Mouse (Mus musculus): Measurements from ENCODE around the gene Hvcn1. TPM values are rescaled to one million over a fixed set of nuclear protein-coding genes. Genes with fewer than 3 reads are reported as not detected.

The Hvcn1 gene
- polyA plus RNA-seq, 1 experiment from 2014 or later, result 4.6 TPM

GRCm38 (mm10) chr5:122221085-122221484 lies 14.5 kb downstream of the Hvcn1 start:
- H3K9ac ChIP-seq, result no peak overlapping the region
- no peak overlapping the region for H3K4me2 ChIP-seq
- H3K9me3 ChIP-seq (replicated peaks), result no peaks in the 10 kb centered on the region
- peaks cover 19% of the 10 kb centered on the region for H3K4me1 ChIP-seq (replicated peaks)
- no peaks in the 10 kb centered on the region for H3K36me3 ChIP-seq (replicated peaks)
- no peak for ATAC-seq (ENCODE audit: insufficient read depth)
- no peak overlapping the region for H3K27ac ChIP-seq (replicated peaks)
- H3K4me3 ChIP-seq (replicated peaks), result no peak overlapping the region
- 70% methylated on average over 4 of the region's 4 CpGs for WGBS (ENCODE audit: insufficient replicate concordance)
- no peaks in the 10 kb centered on the region for H3K27me3 ChIP-seq

GRCm38 (mm10) chr5:122224291-122224690 lies 17.7 kb downstream of the Hvcn1 start:
- Histone ChIP-seq H3K27ac (replicated peaks) (no peak overlapping the region), H3K36me3 (replicated peaks) (no peaks in the 10 kb centered on the region), H3K4me3 (replicated peaks) (no peak overlapping the region), H3K9me3 (replicated peaks) (no peaks in the 10 kb centered on the region), H3K4me1 (replicated peaks) (peaks cover 13% of the 10 kb centered on the region), H3K4me2 (no peak overlapping the region), H3K9ac (no peak overlapping the region), H3K27me3 (no peaks in the 10 kb centered on the region)
- WGBS (ENCODE audit: insufficient replicate concordance), result 82% methylated on average over 2 of the region's 2 CpGs
- ATAC-seq (ENCODE audit: insufficient read depth), result no peak

GRCm38 (mm10) chr5:122228271-122228765 lies 21.7 kb downstream of the Hvcn1 start:
- Histone ChIP-seq H3K9me3 (replicated peaks) (no peaks in the 10 kb centered on the region), H3K9ac (no peak overlapping the region), H3K4me2 (no peak overlapping the region), H3K27ac (replicated peaks) (no peak overlapping the region), H3K4me1 (replicated peaks) (peaks cover 6% of the 10 kb centered on the region; the same call in 1 of the 2 replicates), H3K27me3 (no peaks in the 10 kb centered on the region), H3K4me3 (replicated peaks) (no peak overlapping the region), H3K36me3 (replicated peaks) (no peaks in the 10 kb centered on the region)
- no peak for ATAC-seq (ENCODE audit: insufficient read depth)
- whole genome bisulfite sequencing (ENCODE audit: insufficient replicate concordance), result 50% methylated on average over 3 of the region's 3 CpGs

- H3K4me3 ChIP-seq (replicated peaks), result no peak overlapping the region
- no peaks in the 10 kb centered on the region for H3K9me3 ChIP-seq (replicated peaks)
- no peaks in the 10 kb centered on the region for H3K36me3 ChIP-seq (replicated peaks)
- WGBS (ENCODE audit: insufficient replicate concordance), result 42% methylated on average over 4 of the region's 4 CpGs
- H3K27me3 ChIP-seq, result no peaks in the 10 kb centered on the region
- no peak overlapping the region for H3K27ac ChIP-seq (replicated peaks)
- peaks cover 10% of the 10 kb centered on the region for H3K4me1 ChIP-seq (replicated peaks)
- no peak overlapping the region for H3K9ac ChIP-seq
- no peak overlapping the region for H3K4me2 ChIP-seq
- no peak for ATAC-seq (ENCODE audit: insufficient read depth)
These were observed 22.2 kb downstream of the Hvcn1 start for GRCm38 (mm10) chr5:122228772-122229171.

DNA sequence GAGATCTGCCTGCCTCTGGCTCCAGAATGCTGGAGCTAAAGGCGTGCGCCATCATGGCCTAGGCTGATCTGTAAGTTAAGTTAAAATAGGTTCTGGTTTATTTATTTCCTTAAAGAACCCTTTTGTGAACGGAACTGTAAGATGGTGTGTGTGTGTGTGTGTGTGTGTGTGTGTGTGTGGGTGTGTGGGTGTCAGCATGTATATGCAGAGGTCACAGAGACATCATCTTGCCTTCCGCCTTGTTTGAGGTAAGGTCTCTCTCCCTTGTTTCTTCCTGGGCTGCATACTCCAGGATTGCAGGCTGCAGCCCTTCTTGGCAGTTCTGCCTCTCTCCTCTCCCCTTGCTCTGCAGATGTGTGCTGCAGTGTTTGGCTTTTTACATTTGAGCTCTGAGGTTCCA lies 24.2 kb downstream of the Hvcn1 start:
- H3K9ac ChIP-seq, result no peak overlapping the region
- 74% methylated on average over 4 of the region's 4 CpGs for WGBS (ENCODE audit: insufficient replicate concordance)
- ATAC-seq (ENCODE audit: insufficient read depth), result no peak
- no peak overlapping the region for H3K4me3 ChIP-seq (replicated peaks)
- H3K9me3 ChIP-seq (replicated peaks), result no peaks in the 10 kb centered on the region
- H3K36me3 ChIP-seq (replicated peaks), result no peaks in the 10 kb centered on the region
- H3K27ac ChIP-seq (replicated peaks), result no peak overlapping the region
- H3K4me2 ChIP-seq, result no peak overlapping the region
- H3K4me1 ChIP-seq (replicated peaks), result peaks cover 22% of the 10 kb centered on the region
- peaks cover 10% of the 10 kb centered on the region; the same call in 1 of the 2 replicates for H3K27me3 ChIP-seq

- Histone ChIP-seq H3K36me3 (replicated peaks) (no peaks in the 10 kb centered on the region), H3K4me1 (replicated peaks) (peaks cover 22% of the 10 kb centered on the region), H3K27ac (replicated peaks) (no peak overlapping the region), H3K4me3 (replicated peaks) (no peak overlapping the region), H3K27me3 (peaks cover 10% of the 10 kb centered on the region; the same call in 1 of the 2 replicates), H3K9ac (no peak overlapping the region), H3K9me3 (replicated peaks) (no peaks in the 10 kb centered on the region), H3K4me2 (no peak overlapping the region)
- WGBS (ENCODE audit: insufficient replicate concordance), result 28% methylated on average over 6 of the region's 6 CpGs
- ATAC-seq (ENCODE audit: insufficient read depth), result no peak
These were observed 24.8 kb downstream of the Hvcn1 start for GRCm38 (mm10) chr5:122231431-122231830.

DNA sequence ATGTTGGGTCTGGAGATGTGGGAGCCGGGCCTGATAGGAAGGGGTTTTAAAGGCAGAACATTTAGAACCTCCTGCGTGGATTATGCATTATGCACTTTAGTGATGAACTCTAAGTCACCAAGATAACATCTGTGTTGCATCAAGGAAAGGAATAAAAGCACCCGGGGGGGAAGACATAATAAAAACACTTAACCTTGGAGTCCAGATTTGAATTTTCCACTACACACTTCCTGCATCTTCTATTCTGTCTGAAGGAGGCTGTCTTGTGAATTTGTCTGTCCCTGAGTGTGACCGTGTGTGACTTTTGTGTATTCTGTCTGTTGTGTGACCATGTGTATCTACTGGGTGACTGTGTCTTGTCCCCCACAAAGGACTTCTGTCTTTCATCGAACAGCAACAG lies 25.4 kb downstream of the Hvcn1 start:
- Histone ChIP-seq H3K9me3 (replicated peaks) (no peaks in the 10 kb centered on the region), H3K4me1 (replicated peaks) (peaks cover 22% of the 10 kb centered on the region), H3K4me3 (replicated peaks) (no peak overlapping the region), H3K27me3 (peaks cover 10% of the 10 kb centered on the region; the same call in 1 of the 2 replicates), H3K27ac (replicated peaks) (no peak overlapping the region), H3K4me2 (no peak overlapping the region), H3K9ac (no peak overlapping the region), H3K36me3 (replicated peaks) (no peaks in the 10 kb centered on the region)
- ATAC-seq (ENCODE audit: insufficient read depth), result no peak
- 48% methylated on average over 5 of the region's 5 CpGs for WGBS (ENCODE audit: insufficient replicate concordance)

- H3K9ac ChIP-seq, result no peak overlapping the region
- H3K36me3 ChIP-seq (replicated peaks), result no peaks in the 10 kb centered on the region
- peaks cover 22% of the 10 kb centered on the region for H3K4me1 ChIP-seq (replicated peaks)
- no peaks in the 10 kb centered on the region for H3K9me3 ChIP-seq (replicated peaks)
- no peak overlapping the region for H3K27ac ChIP-seq (replicated peaks)
- H3K27me3 ChIP-seq, result peaks cover 10% of the 10 kb centered on the region; the same call in 1 of the 2 replicates
- no peak overlapping the region for H3K4me3 ChIP-seq (replicated peaks)
- H3K4me2 ChIP-seq, result no peak overlapping the region
- WGBS (ENCODE audit: insufficient replicate concordance), result 23% methylated on average over 14 of the region's 14 CpGs
- ATAC-seq (ENCODE audit: insufficient read depth), result no peak
These were observed 26.5 kb downstream of the Hvcn1 start for GRCm38 (mm10) chr5:122233077-122233581.

DNA sequence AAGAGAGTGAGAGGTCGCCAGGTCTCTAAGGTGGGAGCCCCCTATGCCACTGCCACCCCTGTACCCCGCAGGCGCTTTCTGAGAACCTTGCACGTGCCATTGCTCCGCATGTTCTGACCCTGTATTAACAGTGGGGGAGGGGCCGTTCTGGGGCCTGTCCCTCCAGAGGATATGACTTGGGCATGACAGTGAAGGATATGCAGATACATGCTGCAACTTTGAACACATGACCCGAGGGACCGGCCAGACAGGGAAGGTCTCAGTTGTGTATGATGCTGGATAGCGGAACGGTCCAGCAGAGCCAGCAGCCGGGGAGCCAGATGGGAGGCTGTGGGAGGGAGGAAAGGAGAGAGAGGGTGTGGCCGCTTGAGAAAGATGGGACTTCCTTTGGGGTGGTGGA lies 27.1 kb downstream of the Hvcn1 start:
- Histone ChIP-seq H3K27me3 (peaks cover 10% of the 10 kb centered on the region; the same call in 1 of the 2 replicates), H3K4me2 (no peak overlapping the region), H3K4me1 (replicated peaks) (peaks cover 22% of the 10 kb centered on the region), H3K27ac (replicated peaks) (no peak overlapping the region), H3K4me3 (replicated peaks) (no peak overlapping the region), H3K9me3 (replicated peaks) (no peaks in the 10 kb centered on the region), H3K36me3 (replicated peaks) (no peaks in the 10 kb centered on the region), H3K9ac (no peak overlapping the region)
- no peak for ATAC-seq (ENCODE audit: insufficient read depth)
- WGBS (ENCODE audit: insufficient replicate concordance), result 37% methylated on average over 12 of the region's 12 CpGs

DNA sequence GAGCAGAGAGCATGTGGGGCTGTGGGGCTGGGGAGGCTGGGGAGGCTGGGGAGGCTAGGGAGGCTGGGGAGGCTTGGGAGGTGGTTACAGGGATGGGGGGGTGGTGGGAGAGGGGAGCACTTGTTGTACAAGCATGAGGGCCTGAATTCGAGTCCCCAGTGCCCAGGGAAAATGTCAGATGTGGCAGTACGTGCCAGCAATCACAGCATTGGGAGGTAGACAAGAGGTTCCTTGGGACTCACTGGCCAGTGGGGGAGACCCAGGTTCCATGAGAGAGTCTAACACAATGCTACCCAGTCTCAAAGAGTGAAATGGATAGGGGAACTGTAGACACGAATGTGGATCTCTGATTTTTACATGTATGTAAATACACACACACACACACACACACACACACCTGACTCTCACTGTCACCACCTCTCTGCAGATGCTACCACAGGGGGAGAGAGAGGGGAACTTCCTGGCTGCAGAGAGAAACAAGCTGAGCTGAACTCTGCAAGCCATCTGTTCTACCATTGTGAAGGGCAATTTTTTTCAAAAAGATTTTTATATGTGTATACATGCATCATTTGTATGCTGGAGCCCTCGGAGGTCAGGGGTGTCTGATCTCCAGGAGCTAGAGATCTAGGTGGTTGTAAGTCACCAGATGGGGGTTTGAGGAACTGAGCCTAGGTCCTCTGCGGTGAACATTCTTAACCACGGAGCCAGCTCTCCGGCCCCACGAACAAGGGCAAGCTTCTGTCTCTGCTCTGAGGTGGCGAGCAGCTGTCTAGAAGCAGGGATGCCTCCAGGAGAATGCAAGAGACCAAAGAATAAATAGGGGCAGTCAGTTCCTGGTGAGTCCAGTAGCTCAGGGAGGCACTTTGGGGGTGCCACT lies 28.0 kb downstream of the Hvcn1 start:
- 24% methylated on average over 9 of the region's 9 CpGs for WGBS (ENCODE audit: insufficient replicate concordance)
- ATAC-seq (ENCODE audit: insufficient read depth), result no peak
- H3K9me3 ChIP-seq (replicated peaks), result no peaks in the 10 kb centered on the region
- H3K4me3 ChIP-seq (replicated peaks), result no peak overlapping the region
- H3K4me2 ChIP-seq, result no peak overlapping the region
- H3K4me1 ChIP-seq (replicated peaks), result peaks cover 22% of the 10 kb centered on the region
- H3K27me3 ChIP-seq, result peaks cover 10% of the 10 kb centered on the region; the same call in 1 of the 2 replicates
- H3K36me3 ChIP-seq (replicated peaks), result no peaks in the 10 kb centered on the region
- no peak overlapping the region for H3K9ac ChIP-seq
- H3K27ac ChIP-seq (replicated peaks), result no peak overlapping the region

GRCm38 (mm10) chr5:122235196-122235836 lies 28.7 kb downstream of the Hvcn1 start:
- H3K27me3 ChIP-seq, result peaks cover 10% of the 10 kb centered on the region; the same call in 1 of the 2 replicates
- H3K27ac ChIP-seq (replicated peaks), result no peak overlapping the region
- H3K4me3 ChIP-seq (replicated peaks), result no peak overlapping the region
- no peak overlapping the region for H3K9ac ChIP-seq
- no peak for ATAC-seq (ENCODE audit: insufficient read depth)
- no peaks in the 10 kb centered on the region for H3K36me3 ChIP-seq (replicated peaks)
- H3K4me1 ChIP-seq (replicated peaks), result peaks cover 22% of the 10 kb centered on the region
- H3K9me3 ChIP-seq (replicated peaks), result no peaks in the 10 kb centered on the region
- WGBS (ENCODE audit: insufficient replicate concordance), result 20% methylated on average over 9 of the region's 9 CpGs
- H3K4me2 ChIP-seq, result no peak overlapping the region; the same call in 1 of the 2 replicates

Data from liver, embryonic 15.5 days (tissue).